Mouse (Mus musculus) lung, adult 2 months (tissue): ENCODE results near the gene Ms4a10.

Source experiments
- CTCF ChIP-seq: fragments of 200-500 bp; IDR thresholded peaks from 2 replicates; pipeline ENCODE4 v1.5.1; 2011; ENCODE audit warnings: mild to moderate bottlenecking, low read length, control low read depth; ENCODE audit not compliant: insufficient read depth
- POLR2A ChIP-seq: fragments of 200-500 bp; IDR thresholded peaks from 2 replicates; pipeline ENCODE4 v1.6.1; 2011; ENCODE audit warnings: low read depth, mild to moderate bottlenecking, control low read depth, low read length, borderline replicate concordance; ENCODE audit errors: extremely low read depth

GRCm38 (mm10) chr19:10940801-10941457, 33.5 kb downstream of the Ms4a10 start:
- TF ChIP-seq CTCF (no peak), POLR2A (no peak)
